Mouse (Mus musculus): ENCODE data around the gene Gm10697. TPM values are rescaled to one million over a fixed set of nuclear protein-coding genes. Genes with fewer than 3 reads are reported as not detected.
"Not testable (repeated sequence)": the region's sequence is repeated elsewhere in the genome, so short reads cannot be mapped to it uniquely, and the experiment has no call there.

Gene Gm10697
- not detected in 2 replicates for polyA plus RNA-seq (2015; fragmentation: Nextera tagmentation; extraction: Ambion mirVana)

GRCm38 (mm10) chr3:94072544-94072943, at the start of gene Gm10697:
Gene Gm10697, minus strand, starts transcription at chr3:94072644.
- not testable (repeated sequence) for H3K36me3 ChIP-seq; H3K27ac ChIP-seq; H3K9ac ChIP-seq (replicated peaks); H3K27me3 ChIP-seq; H3K4me3 ChIP-seq (replicated peaks); H3K4me2 ChIP-seq (replicated peaks); ATAC-seq; H3K4me1 ChIP-seq (replicated peaks); H3K9me3 ChIP-seq
- WGBS, result 58% methylated on average over 1 of the region's 3 CpGs

DNA sequence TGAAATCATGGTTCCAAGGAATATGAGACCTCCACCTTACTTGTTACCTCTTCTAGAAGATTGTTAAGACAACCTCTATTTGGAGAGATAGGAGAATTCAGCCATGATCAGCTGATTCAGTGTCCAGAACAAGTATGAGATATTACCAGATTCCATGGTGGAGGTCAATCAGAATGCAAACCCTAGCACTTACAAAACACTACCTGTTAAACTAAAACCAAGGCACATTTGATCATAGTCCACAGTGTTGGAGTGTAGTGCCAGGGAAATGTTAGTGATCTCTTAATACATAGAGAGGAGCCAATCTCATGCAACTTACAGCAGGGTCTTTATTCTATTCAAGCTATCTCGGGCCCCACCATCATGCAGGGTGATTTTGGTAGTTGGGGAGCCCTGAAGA, 42.6 kb upstream of the Gm10697 start:
- H3K9ac ChIP-seq (replicated peaks); ATAC-seq; H3K9me3 ChIP-seq; H3K4me3 ChIP-seq (replicated peaks); H3K4me2 ChIP-seq (replicated peaks); H3K27me3 ChIP-seq; H3K4me1 ChIP-seq (replicated peaks); H3K36me3 ChIP-seq; H3K27ac ChIP-seq: not testable (repeated sequence)
- 57% methylated on average over 1 of the region's 1 CpGs for WGBS

DNA sequence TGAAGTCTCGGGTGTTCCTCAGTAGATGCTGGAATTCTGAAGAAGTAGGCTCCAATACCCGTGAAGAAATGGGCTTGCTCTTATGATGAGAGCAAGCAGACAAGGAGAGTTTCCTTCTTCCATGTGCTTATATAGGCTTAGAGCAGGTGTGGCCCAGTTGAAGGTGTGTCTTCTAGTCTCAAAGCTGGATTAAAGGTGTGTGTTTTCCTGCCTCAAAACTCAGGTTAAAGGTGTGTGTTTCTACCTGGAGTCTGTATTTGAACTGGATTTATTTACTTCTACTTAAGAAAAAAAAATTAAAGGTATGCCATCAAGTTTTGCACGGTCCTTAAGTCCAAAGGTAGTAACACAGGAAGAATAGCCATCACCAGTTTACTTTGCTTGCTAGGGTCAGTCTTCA, 17.7 kb downstream of the Gm10697 start, which contains the start of gene Gm9125:
TSS of gene Gm9125 (minus strand) at position 101 of the 400 bp plus-strand sequence.
- H3K4me1 ChIP-seq (replicated peaks); H3K4me3 ChIP-seq (replicated peaks); ATAC-seq; H3K27me3 ChIP-seq; H3K9me3 ChIP-seq; H3K9ac ChIP-seq (replicated peaks); H3K27ac ChIP-seq; H3K4me2 ChIP-seq (replicated peaks); H3K36me3 ChIP-seq: not testable (repeated sequence)
- WGBS, result 80% methylated on average over 2 of the region's 3 CpGs

DNA sequence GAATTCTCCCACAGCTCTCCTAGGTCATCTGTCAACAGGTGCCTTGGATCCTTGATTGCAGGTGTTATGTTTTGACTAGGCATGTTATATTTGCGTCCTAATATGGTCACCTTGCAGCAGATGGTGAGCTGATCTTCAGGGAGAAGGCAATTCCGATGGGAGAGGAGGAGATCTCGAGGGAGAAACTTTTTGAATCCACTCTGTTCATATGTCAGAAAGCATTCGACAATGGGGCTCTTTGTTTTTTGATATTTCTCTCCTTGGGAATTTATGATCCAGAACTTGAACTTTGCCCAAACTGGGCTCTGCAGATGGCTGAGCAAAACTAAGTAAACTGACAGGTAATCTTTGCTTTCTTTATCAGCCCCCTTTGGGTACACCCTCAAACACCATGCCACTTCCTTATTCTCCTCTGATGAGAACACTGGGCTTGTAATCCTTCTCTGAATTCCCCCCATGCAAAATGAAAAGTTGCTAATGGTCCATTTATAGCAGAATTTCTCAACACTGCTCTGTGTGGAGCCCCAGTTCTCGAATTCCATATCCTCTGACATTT, 22.8 kb downstream of the Gm10697 start:
- ATAC-seq; H3K27me3 ChIP-seq; H3K9me3 ChIP-seq; H3K36me3 ChIP-seq; H3K4me2 ChIP-seq (replicated peaks); H3K9ac ChIP-seq (replicated peaks); H3K4me1 ChIP-seq (replicated peaks); H3K27ac ChIP-seq; H3K4me3 ChIP-seq (replicated peaks): not testable (repeated sequence)
- WGBS, result 33% methylated on average over 1 of the region's 5 CpGs

DNA sequence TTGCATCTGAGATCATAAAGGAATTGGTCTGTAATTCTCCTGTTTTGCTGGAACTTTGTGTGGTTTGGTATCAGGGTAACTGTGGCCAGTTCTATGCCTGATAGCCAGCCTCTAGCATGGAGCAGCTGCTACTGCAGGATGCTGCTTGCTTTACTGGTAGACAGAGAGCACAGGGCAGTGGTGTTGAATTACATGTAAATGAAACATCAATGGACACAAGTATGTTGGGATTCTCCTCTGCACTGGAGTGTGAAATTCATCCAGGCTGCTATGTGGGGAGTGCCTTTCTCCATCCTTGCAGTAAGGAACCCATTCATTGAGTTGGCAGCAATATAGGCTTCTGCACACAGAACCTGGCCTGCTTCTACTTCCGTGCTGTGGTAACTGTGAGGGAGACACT, 34.2 kb downstream of the Gm10697 start:
- not testable (repeated sequence) for H3K9me3 ChIP-seq; H3K9ac ChIP-seq (replicated peaks); H3K27ac ChIP-seq; H3K36me3 ChIP-seq; H3K4me3 ChIP-seq (replicated peaks); H3K4me1 ChIP-seq (replicated peaks); H3K4me2 ChIP-seq (replicated peaks); H3K27me3 ChIP-seq; ATAC-seq
- 86% methylated on average over 1 of the region's 1 CpGs for WGBS

GRCm38 (mm10) chr3:94034400-94034799, 38.0 kb downstream of the Gm10697 start:
- ATAC-seq; H3K36me3 ChIP-seq; H3K4me1 ChIP-seq (replicated peaks); H3K4me2 ChIP-seq (replicated peaks); H3K27ac ChIP-seq; H3K9me3 ChIP-seq; H3K9ac ChIP-seq (replicated peaks); H3K4me3 ChIP-seq (replicated peaks); H3K27me3 ChIP-seq: not testable (repeated sequence)
- 94% methylated on average over 17 of the region's 18 CpGs for WGBS

Other genes with a start within 250 kb of the Gm10697 start
- not detected in 2 replicates for gene Tdpoz3, start 246.6 kb downstream of the Gm10697 start, polyA plus RNA-seq (2015; fragmentation: Nextera tagmentation; extraction: Ambion mirVana)
- not detected in 2 replicates for gene Gm9117, start 129.1 kb downstream of the Gm10697 start, polyA plus RNA-seq (2015; fragmentation: Nextera tagmentation; extraction: Ambion mirVana)
- gene Tdpoz5, start 111.3 kb downstream of the Gm10697 start, polyA plus RNA-seq (2015; fragmentation: Nextera tagmentation; extraction: Ambion mirVana), result not detected in 2 replicates
- not detected in 2 replicates for gene Gm9125, start 17.8 kb downstream of the Gm10697 start, polyA plus RNA-seq (2015; fragmentation: Nextera tagmentation; extraction: Ambion mirVana)
- not detected in 2 replicates for gene Gm10696, start 105.5 kb upstream of the Gm10697 start, polyA plus RNA-seq (2015; fragmentation: Nextera tagmentation; extraction: Ambion mirVana)
- not detected in 2 replicates for gene Gm5286, start 124.1 kb upstream of the Gm10697 start, polyA plus RNA-seq (2015; fragmentation: Nextera tagmentation; extraction: Ambion mirVana)
- not detected in 2 replicates for gene Gm4778, start 191.4 kb upstream of the Gm10697 start, polyA plus RNA-seq (2015; fragmentation: Nextera tagmentation; extraction: Ambion mirVana)
- gene Them4, start 237.4 kb upstream of the Gm10697 start, polyA plus RNA-seq (2015; fragmentation: Nextera tagmentation; extraction: Ambion mirVana), result 30.4 and 33.6 TPM in 2 replicates

All from midbrain, embryonic 13.5 days (tissue).